Mouse (Mus musculus): ENCODE data around the gene Gm13272.
"Not testable (repeated sequence)": the region's sequence is repeated elsewhere in the genome, so short reads cannot be mapped to it uniquely, and the experiment has no call there.

The Gm13272 gene

DNA sequence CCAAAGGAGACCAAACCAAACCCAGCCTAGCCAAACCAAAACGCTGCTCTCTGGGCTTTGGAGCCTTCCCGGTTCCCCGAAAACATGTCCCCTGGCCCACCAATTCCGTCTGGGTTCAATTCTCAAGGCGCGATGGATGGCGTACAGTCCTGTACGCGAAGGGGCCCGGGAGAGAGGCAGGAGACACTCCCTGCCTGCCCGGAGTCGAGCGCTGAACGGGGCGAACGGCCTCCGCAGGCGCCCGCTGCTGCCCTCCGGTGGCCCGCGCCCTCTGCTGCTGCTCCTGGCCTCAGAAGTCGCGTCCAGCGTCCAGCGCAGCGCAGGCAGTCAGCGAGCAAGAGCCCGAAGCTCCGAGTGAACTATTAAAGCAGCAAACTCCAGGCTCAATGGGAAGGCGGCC, 2.7 kb downstream of the Gm13272 start:
- not testable (repeated sequence) for DNase-seq (ENCODE audit: extremely low read depth, low read depth, low spot score)

DNA sequence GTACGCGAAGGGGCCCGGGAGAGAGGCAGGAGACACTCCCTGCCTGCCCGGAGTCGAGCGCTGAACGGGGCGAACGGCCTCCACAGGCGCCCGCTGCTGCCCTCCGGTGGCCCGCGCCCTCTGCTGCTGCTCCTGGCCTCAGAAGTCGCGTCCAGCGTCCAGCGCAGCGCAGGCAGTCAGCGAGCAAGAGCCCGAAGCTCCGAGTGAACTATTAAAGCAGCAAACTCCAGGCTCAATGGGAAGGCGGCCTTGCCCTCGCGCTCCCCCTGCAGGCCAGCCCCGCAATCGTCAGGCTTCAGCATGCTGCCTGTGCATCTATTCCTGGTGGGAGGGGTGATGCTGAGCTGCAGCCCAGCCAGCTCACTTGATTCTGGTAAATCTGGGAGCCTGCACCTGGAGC, 5.8 kb downstream of the Gm13272 start, which contains the start of gene Gm13276:
Gene Gm13276 (plus strand): TSS at position 301 of the 400 bp plus-strand sequence.
- not testable (repeated sequence) for DNase-seq (ENCODE audit: extremely low read depth, low read depth, low spot score)

DNA sequence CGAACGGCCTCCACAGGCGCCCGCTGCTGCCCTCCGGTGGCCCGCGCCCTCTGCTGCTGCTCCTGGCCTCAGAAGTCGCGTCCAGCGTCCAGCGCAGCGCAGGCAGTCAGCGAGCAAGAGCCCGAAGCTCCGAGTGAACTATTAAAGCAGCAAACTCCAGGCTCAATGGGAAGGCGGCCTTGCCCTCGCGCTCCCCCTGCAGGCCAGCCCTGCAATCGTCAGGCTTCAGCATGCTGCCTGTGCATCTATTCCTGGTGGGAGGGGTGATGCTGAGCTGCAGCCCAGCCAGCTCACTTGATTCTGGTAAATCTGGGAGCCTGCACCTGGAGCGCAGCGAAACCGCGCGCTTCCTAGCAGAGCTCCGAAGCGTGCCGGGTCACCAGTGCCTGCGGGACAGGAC, 8.8 kb downstream of the Gm13272 start, which contains the start of gene Gm13277:
Gene Gm13277 (plus strand): TSS at position 231 of the 400 bp plus-strand sequence.
- not testable (repeated sequence) for DNase-seq (ENCODE audit: extremely low read depth, low read depth, low spot score)

DNA sequence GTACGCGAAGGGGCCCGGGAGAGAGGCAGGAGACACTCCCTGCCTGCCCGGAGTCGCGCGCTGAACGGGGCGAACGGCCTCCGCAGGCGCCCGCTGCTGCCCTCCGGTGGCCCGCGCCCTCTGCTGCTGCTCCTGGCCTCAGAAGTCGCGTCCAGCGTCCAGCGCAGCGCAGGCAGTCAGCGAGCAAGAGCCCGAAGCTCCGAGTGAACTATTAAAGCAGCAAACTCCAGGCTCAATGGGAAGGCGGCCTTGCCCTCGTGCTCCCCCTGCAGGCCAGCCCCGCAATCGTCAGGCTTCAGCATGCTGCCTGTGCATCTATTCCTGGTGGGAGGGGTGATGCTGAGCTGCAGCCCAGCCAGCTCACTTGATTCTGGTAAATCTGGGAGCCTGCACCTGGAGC, 11.6 kb downstream of the Gm13272 start, which contains the start of gene Gm13278:
Gene Gm13278 (plus strand): TSS at position 301 of the 400 bp plus-strand sequence.
- DNase-seq (ENCODE audit: extremely low read depth, low read depth, low spot score) = not testable (repeated sequence)

DNA sequence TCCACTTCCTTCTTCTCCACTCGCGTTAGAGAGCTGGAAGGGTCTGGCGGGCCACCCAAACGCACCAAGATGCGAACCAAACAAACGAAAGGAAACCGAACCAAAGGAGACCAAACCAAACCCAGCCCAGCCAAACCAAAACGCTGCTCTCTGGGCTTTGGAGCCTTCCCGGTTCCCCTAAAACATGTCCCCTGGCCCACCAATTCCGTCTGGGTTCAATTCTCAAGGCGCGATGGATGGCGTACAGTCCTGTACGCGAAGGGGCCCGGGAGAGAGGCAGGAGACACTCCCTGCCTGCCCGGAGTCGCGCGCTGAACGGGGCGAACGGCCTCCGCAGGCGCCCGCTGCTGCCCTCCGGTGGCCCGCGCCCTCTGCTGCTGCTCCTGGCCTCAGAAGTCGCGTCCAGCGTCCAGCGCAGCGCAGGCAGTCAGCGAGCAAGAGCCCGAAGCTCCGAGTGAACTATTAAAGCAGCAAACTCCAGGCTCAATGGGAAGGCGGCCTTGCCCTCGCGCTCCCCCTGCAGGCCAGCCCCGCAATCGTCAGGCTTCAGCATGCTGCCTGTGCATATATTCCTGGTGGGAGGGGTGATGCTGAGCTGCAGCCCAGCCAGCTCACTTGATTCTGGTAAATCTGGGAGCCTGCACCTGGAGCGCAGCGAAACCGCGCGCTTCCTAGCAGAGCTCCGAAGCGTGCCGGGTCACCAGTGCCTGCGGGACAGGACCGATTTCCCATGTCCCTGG, 14.5 kb downstream of the Gm13272 start, which contains the start of gene Gm13275:
Gene Gm13275 (plus strand): TSS at position 552 of the 740 bp plus-strand sequence.
- DNase-seq (ENCODE audit: extremely low read depth, low read depth, low spot score) = not testable (repeated sequence)

DNA sequence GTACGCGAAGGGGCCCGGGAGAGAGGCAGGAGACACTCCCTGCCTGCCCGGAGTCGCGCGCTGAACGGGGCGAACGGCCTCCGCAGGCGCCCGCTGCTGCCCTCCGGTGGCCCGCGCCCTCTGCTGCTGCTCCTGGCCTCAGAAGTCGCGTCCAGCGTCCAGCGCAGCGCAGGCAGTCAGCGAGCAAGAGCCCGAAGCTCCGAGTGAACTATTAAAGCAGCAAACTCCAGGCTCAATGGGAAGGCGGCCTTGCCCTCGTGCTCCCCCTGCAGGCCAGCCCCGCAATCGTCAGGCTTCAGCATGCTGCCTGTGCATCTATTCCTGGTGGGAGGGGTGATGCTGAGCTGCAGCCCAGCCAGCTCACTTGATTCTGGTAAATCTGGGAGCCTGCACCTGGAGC, 17.4 kb downstream of the Gm13272 start, which contains the start of gene Gm13279:
Gene Gm13279 (plus strand): TSS at position 301 of the 400 bp plus-strand sequence.
- not testable (repeated sequence) for DNase-seq (ENCODE audit: extremely low read depth, low read depth, low spot score)

DNA sequence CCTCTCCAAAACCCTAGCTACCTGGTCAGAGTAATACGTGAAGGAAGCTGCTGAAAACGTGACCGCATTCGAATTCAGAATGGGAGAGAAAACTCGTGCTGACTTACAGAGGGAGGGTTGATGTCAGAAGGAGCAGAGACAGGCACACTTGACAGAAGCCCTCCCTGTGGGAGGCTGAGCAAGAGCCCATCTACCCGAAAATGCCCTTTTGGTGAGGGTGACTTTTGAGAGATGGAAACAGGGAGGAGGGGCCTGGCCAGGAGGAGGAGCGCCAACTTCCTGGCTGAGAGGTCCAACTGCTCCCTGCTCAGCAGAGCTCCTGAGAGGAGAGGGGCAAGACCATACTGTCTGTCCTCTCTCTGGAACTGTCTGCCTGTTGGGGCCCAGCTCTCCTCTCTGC, 19.7 kb downstream of the Gm13272 start, which contains the start of gene Gm13285:
Gene Gm13285 (plus strand): TSS at position 301 of the 400 bp plus-strand sequence.
- not testable (repeated sequence) for DNase-seq (ENCODE audit: extremely low read depth, low read depth, low spot score)

DNA sequence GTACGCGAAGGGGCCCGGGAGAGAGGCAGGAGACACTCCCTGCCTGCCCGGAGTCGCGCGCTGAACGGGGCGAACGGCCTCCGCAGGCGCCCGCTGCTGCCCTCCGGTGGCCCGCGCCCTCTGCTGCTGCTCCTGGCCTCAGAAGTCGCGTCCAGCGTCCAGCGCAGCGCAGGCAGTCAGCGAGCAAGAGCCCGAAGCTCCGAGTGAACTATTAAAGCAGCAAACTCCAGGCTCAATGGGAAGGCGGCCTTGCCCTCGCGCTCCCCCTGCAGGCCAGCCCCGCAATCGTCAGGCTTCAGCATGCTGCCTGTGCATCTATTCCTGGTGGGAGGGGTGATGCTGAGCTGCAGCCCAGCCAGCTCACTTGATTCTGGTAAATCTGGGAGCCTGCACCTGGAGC, 23.3 kb downstream of the Gm13272 start, which contains the start of gene Gm13287:
Gene Gm13287 (plus strand): TSS at position 301 of the 400 bp plus-strand sequence.
- not testable (repeated sequence) for DNase-seq (ENCODE audit: extremely low read depth, low read depth, low spot score)

DNA sequence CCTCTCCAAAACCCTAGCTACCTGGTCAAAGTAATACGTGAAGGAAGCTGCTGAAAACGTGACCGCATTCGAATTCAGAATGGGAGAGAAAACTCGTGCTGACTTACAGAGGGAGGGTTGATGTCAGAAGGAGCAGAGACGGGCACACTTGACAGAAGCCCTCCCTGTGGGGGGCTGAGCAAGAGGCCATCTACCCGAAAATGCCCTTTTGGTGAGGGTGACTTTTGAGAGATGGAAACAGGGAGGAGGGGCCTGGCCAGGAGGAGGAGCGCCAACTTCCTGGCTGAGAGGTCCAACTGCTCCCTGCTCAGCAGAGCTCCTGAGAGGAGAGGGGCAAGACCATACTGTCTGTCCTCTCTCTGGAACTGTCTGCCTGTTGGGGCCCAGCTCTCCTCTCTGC, 25.6 kb downstream of the Gm13272 start, which contains the start of gene Gm13288:
Gene Gm13288 (plus strand): TSS at position 301 of the 400 bp plus-strand sequence.
- not testable (repeated sequence) for DNase-seq (ENCODE audit: extremely low read depth, low read depth, low spot score)

DNA sequence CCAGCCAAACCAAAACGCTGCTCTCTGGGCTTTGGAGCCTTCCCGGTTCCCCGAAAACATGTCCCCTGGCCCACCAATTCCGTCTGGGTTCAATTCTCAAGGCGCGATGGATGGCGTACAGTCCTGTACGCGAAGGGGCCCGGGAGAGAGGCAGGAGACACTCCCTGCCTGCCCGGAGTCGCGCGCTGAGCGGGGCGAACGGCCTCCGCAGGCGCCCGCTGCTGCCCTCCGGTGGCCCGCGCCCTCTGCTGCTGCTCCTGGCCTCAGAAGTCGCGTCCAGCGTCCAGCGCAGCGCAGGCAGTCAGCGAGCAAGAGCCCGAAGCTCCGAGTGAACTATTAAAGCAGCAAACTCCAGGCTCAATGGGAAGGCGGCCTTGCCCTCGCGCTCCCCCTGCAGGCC, 26.1 kb downstream of the Gm13272 start:
- not testable (repeated sequence) for DNase-seq (ENCODE audit: extremely low read depth, low read depth, low spot score)

DNA sequence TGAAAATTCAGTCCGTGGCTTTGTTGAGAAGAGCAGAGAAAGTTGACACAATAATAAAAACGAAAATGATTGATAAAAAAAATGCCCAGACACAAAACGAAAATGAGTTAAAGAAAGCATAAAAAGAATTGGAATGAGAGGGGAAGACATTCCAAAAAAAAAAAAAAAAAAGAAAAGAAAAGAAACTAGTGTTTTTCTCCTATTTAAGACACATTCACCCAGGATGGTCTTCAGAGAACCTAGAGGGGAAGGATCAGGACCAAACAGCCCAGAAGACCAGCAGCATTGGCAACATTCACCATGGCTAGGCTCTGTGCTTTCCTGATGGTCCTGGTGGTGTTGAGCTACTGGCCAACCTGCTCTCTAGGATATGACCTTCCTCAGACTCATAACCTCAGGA, 36.3 kb downstream of the Gm13272 start, which contains the start of gene Ifna7:
Gene Ifna7 (plus strand): TSS at position 301 of the 400 bp plus-strand sequence.
- DNase-seq (ENCODE audit: extremely low read depth, low read depth, low spot score) = no peak

DNA sequence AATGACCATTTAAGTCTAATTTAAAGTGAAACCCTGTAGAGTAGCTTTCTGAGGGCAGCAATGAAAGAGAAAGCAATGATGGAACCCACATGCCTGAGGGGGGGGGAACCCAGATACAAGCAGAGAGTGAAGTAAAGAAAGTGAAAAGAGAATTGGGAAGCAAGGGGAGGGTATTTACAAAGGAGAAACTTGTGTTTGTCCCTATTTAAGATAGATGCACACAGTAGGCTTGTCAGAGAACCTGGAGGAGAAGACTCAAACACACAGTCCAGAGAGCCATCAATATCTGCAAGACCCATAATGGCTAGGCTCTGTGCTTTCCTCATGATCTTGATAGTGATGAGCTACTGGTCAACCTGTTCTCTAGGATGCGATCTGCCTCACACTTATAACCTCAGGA, 40.0 kb downstream of the Gm13272 start, which contains the start of gene Ifna11:
Gene Ifna11 (plus strand): TSS at position 301 of the 400 bp plus-strand sequence.
- no peak for DNase-seq (ENCODE audit: extremely low read depth, low read depth, low spot score)

DNA sequence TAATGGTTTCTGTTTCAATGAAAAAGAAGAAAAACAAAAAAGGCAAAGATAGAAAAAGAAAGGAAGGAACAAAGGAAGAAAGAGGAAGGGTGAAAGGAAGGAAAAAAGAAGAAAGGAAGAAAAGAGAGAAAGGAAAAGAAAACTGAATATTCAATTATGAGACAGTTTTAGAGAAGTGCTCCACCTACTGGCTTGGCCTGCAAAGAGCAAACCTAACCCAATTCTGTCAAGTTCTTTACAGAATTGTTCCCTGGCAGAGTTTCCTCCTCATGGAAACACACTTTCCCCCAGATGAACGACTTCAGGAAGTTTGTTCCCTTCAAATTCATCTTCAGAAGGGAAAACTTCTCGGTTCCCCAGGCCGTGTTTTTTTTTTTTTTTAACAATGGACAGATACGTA, 43.3 kb downstream of the Gm13272 start:
- DNase-seq (ENCODE audit: extremely low read depth, low read depth, low spot score) = no peak

DNA sequence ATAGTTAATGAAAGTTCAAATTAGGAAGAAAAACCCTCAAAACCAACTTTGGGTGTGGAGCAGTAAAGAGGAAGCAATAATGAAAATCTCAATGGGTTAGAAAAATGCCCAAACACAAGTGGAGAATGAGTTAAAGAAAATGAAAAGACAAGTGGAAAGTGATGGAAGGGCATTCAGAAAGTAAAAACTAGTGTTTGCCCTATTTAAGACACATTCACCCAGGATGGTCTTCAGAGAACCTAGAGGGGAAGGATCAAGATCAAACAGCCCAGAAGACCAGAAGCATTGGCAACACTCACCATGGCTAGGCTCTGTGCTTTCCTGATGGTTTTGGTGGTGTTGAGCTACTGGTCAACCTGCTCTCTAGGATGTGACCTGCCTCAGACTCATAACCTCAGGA, 47.5 kb downstream of the Gm13272 start, which contains the start of gene Ifna6:
Gene Ifna6 (plus strand): TSS at position 301 of the 400 bp plus-strand sequence.
- DNase-seq (ENCODE audit: extremely low read depth, low read depth, low spot score) = not testable (repeated sequence)

All from fat pad, adult 2 months (tissue).